Comparison of ENCODE assay signal across 14 mouse cellular contexts in the genomic region with DNA sequence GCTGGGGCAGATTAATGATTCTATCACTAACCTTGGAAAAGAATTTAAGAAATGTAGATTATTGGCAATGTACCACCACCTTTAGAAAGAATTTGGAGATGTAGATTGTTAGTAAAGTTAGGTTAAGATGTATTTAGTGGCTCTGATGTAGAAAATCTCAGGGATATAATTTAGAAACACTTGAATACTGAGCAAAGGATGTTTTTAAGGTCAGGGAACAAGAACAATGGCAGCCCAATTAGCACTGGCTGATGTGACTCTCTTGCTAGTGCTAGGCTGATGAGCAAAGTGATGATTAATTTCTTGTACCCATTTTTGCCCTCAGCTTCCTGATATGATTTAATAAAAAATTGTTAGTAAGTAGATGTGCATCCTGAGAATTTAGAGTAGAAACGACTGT. TPM values are rescaled to one million over a fixed set of nuclear protein-coding genes. Genes with fewer than 3 reads are reported as not detected.
DNase-seq lines count a peak whose midpoint lies in the region; TF ChIP-seq lines count a peak whose summit lies in the region.
"Had no signal": no experiment of that assay in that cellular context is flagged by ENCODE, and none has a peak within 500 bp of the region (broad histone marks: within the 10 kb centered on the region; RNA-seq: fewer than 3 reads in every experiment).

No protein-coding gene starts in this region.

- no peak for TF ChIP-seq CTCF in olfactory bulb, adult 2 months (IDR thresholded peaks at IDR 0.05; ENCODE audit: insufficient read depth, low read depth, low read length)

- H3K27ac ChIP-seq in olfactory bulb, adult 2 months (ENCODE audit: insufficient read depth, low read depth, low read length), result peak overlapping the region; percentile 67

- TF ChIP-seq POLR2A in olfactory bulb, adult 2 months (IDR thresholded peaks at IDR 0.05; ENCODE audit: insufficient read depth, low read depth, low read length), result no peak

- peaks cover 5% of the 10 kb centered on the region for H3K4me1 ChIP-seq in olfactory bulb, adult 2 months (ENCODE audit: control insufficient read depth, insufficient read depth, low read length)

- peak; percentile 65 for DNase-seq in Muller cell, postnatal 12 days (ENCODE audit: inconsistent ontology term)
- DNase-seq in retina, embryonic 14.5 days (ENCODE audit: low spot score), result peak; percentile 55
- peak; percentile 77 for DNase-seq in retina, postnatal 1 day
- no peak for DNase-seq in adrenal gland, adult 18-20 months (ENCODE audit: low spot score in 2 of 2)
- DNase-seq in adrenal gland, postnatal 36 days, result no peak
- no peak for DNase-seq in adrenal gland, postnatal 14 days
- DNase-seq in gastrocnemius, postnatal 4 days (ENCODE audit: low spot score in 2 of 2), result no peak
- DNase-seq: adrenal gland, adult 2 months; adrenal gland, adult 8-10 months; adrenal gland, postnatal 10 days; adrenal gland, postnatal 25 days; B cell, adult 2 months; cerebellum, adult 11 months had no signal

- 70% methylated on average over 1 of the region's 1 CpGs for WGBS in olfactory bulb, adult 2 months

- no peak overlapping the region for H3K4me3 ChIP-seq in olfactory bulb, adult 2 months (ENCODE audit: insufficient read depth, low read depth, low read length)

RNA-seq across cellular contexts. Expression of a gene that starts 41.4 kb away (rescaled TPM):
- not detected in 2 replicates for polyA plus RNA-seq in olfactory bulb, adult 2 months (2012; ENCODE audit: insufficient read depth, insufficient read length, low replicate concordance, missing spikeins)
- total RNA-seq in adrenal gland, adult 18-20 months (2021), result 1 to 10 TPM; 3.7 to 4.6 TPM
- 1 to 10 TPM; 4.3 to 4.6 TPM for total RNA-seq in adrenal gland, postnatal 36 days (2021)
- 5.1 and 6.0 TPM in 2 replicates for total RNA-seq in adrenal gland, postnatal 14 days (2021)
- 1 to 10 TPM; 7.1 to 8.2 TPM for total RNA-seq in gastrocnemius, postnatal 4 days (2021)

RNA-seq across cellular contexts. Expression of a gene that starts 41.7 kb away (rescaled TPM):
- 228 and 834 TPM in 2 replicates for polyA plus RNA-seq in olfactory bulb, adult 2 months (2012; ENCODE audit: insufficient read depth, insufficient read length, low replicate concordance, missing spikeins)
- total RNA-seq in adrenal gland, adult 18-20 months (2021), result 10 to 100 TPM; 61.4 to 68.2 TPM
- total RNA-seq in adrenal gland, postnatal 36 days (2021), result 10 to 100 TPM; 72.0 to 75.2 TPM
- 67.1 and 75.3 TPM in 2 replicates for total RNA-seq in adrenal gland, postnatal 14 days (2021)
- total RNA-seq in gastrocnemius, postnatal 4 days (2021), result 10 to 100 TPM; 74.0 to 77.3 TPM

Comparison
In these comparisons a context has a peak if more than half of its experiments do, and no peak if none do; other contexts are left out.
1. DNase-seq: peak in Muller cell, postnatal 12 days (single experiment), retina, embryonic 14.5 days (single experiment) and retina, postnatal 1 day (single experiment); none in adrenal gland, adult 18-20 months (0 of 2), adrenal gland, postnatal 36 days (0 of 2), adrenal gland, postnatal 14 days (single experiment) and gastrocnemius, postnatal 4 days (0 of 2).